Mouse (Mus musculus) liver, postnatal 0 days (tissue): ENCODE measurements around the gene Cd151.

Source experiments
- CTCF ChIP-seq: sonication (generic); IDR thresholded peaks from 2 replicates; pipeline ENCODE4 v1.5.1; 2016; ENCODE audit warnings: antibody characterized with exemption, low read depth
- EP300 ChIP-seq: IDR thresholded peaks from 2 replicates; pipeline ENCODE4 v1.6.1; 2016; ENCODE audit warnings: antibody characterized with exemption, low read depth, mild to moderate bottlenecking

DNA sequence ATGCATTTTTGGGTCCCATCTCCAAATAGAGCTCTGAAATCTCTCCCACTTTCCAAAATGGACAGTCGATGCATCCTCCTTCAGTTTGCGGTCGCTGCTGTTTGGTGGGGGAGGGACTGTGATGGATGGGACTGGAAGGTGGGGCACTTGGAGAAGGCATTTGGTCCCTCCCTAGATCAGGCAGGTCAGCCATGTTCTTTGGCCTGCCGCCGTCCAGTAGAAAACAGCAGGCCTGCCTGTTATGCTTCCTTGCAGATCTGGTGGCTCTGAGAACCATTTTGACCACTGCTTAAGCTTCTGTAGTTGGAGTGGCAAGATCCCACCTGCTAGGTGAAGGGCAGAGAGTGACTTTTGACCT, 951 bp downstream of the Cd151 start:
- TF ChIP-seq CTCF, result no peak
- TF ChIP-seq EP300, result no peak
